Mouse (Mus musculus): Measurements from ENCODE around the gene Pdlim4. TPM values are rescaled to one million over a fixed set of nuclear protein-coding genes. Genes with fewer than 3 reads are reported as not detected.

The Pdlim4 gene
- polyA plus RNA-seq, 1 experiment: 469 TPM

GRCm38 (mm10) chr11:54027131-54028043 is 41.4 kb downstream of the Pdlim4 start:
- H3K79me2 ChIP-seq (ENCODE audit: control insufficient read depth, insufficient read depth): no peaks in the 10 kb centered on the region
- H3K4me2 ChIP-seq (ENCODE audit: low read depth): peak overlapping the region; percentile 97
- H3ac ChIP-seq (ENCODE audit: control insufficient read depth, insufficient read length): no peak overlapping the region
- no peaks in the 10 kb centered on the region for H3K27me3 ChIP-seq (ENCODE audit: control insufficient read depth, insufficient read depth, insufficient read length)
- no peaks in the 10 kb centered on the region for H3K36me3 ChIP-seq (ENCODE audit: control insufficient read depth, insufficient read depth)
- peak overlapping the region; percentile 47 for H3K4me3 ChIP-seq
- TF ChIP-seq MYOD1 (IDR thresholded peaks at IDR 0.05; ENCODE audit: control insufficient read depth in 1 of 3, insufficient read length in 2 of 3, low read depth in 2 of 3) (peak in 1 of 3 experiments; percentile 46), E2F4 (IDR thresholded peaks at IDR 0.05; ENCODE audit: insufficient read depth) (no peak), TCF12 (IDR thresholded peaks at IDR 0.05; ENCODE audit: insufficient read depth, poor library complexity, severe bottlenecking) (no peak)

GRCm38 (mm10) chr11:54026491-54027041 is 42.2 kb downstream of the Pdlim4 start:
- Histone ChIP-seq H3ac (ENCODE audit: control insufficient read depth, insufficient read length) (no peak overlapping the region), H3K27me3 (ENCODE audit: control insufficient read depth, insufficient read depth, insufficient read length) (no peaks in the 10 kb centered on the region), H3K36me3 (ENCODE audit: control insufficient read depth, insufficient read depth) (no peaks in the 10 kb centered on the region), H3K4me2 (ENCODE audit: low read depth) (peak overlapping the region; percentile 97), H3K4me3 (no peak overlapping the region), H3K79me2 (ENCODE audit: control insufficient read depth, insufficient read depth) (no peaks in the 10 kb centered on the region)
- TF ChIP-seq MYOD1 (IDR thresholded peaks at IDR 0.05; ENCODE audit: control insufficient read depth in 1 of 3, insufficient read length in 2 of 3, low read depth in 2 of 3): no peak

DNA sequence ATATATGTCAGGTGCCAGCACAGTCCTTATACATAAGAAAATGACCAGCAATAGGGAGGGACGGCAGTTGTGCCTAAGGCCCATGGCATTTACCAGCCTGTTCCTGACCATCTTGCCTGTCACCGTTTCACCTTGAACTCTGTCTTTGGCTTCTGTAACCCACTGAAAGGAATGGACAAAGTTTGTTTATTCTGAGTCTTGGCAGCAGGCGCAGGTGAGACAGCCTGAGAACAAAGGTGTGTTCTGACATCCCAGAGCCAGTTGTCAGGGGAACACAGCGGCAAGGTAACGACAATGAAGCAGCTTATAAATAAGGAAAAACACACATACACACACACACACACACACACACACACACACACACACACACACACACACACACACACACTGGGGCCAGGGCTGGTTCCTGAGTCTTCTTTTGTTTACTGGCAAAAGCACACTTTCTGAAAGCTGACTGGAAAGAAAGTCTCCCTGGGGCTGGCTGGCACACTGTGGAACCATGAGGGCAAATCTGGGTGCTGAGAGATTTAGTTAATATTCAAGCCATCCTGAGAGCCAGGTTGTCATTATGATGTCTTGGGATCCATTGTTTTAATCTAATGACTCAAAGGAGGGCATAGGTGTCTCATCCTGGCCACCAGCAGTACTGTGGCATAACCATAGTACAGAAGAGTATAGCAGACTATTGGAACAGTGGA is 47.3 kb downstream of the Pdlim4 start:
- Histone ChIP-seq H3K36me3 (ENCODE audit: control insufficient read depth, insufficient read depth) (no peaks in the 10 kb centered on the region), H3ac (ENCODE audit: control insufficient read depth, insufficient read length) (no peak overlapping the region), H3K4me3 (no peak overlapping the region), H3K79me2 (ENCODE audit: control insufficient read depth, insufficient read depth) (no peaks in the 10 kb centered on the region), H3K27me3 (ENCODE audit: control insufficient read depth, insufficient read depth, insufficient read length) (no peaks in the 10 kb centered on the region), H3K4me2 (ENCODE audit: low read depth) (no peak overlapping the region)
- TF ChIP-seq POLR2AphosphoS2 (IDR thresholded peaks at IDR 0.05; ENCODE audit: insufficient read length, low read depth) (no peak), E2F4 (IDR thresholded peaks at IDR 0.05; ENCODE audit: insufficient read depth) (no peak), MAX (IDR thresholded peaks at IDR 0.05; ENCODE audit: low read depth) (no peak), MYOD1 (IDR thresholded peaks at IDR 0.05; ENCODE audit: control insufficient read depth in 1 of 3, insufficient read length in 2 of 3, low read depth in 2 of 3) (no peak), CEBPB (IDR thresholded peaks at IDR 0.05; ENCODE audit: insufficient read depth, poor library complexity, severe bottlenecking) (no peak), TCF12 (IDR thresholded peaks at IDR 0.05; ENCODE audit: insufficient read depth, poor library complexity, severe bottlenecking) (no peak), MYOG (IDR thresholded peaks at IDR 0.05; ENCODE audit: control insufficient read depth in 1 of 3, insufficient read depth in 1 of 3, insufficient read length in 2 of 3, low read depth in 2 of 3) (no peak), SRF (IDR thresholded peaks at IDR 0.05; ENCODE audit: control insufficient read depth, insufficient read length, low read depth) (no peak), TCF3 (IDR thresholded peaks at IDR 0.05; ENCODE audit: insufficient read length, low read depth) (no peak), USF1 (IDR thresholded peaks at IDR 0.05; ENCODE audit: low read depth) (no peak), POLR2A (IDR thresholded peaks at IDR 0.05; ENCODE audit: insufficient read length, low read depth) (no peak), REST (IDR thresholded peaks at IDR 0.05; ENCODE audit: insufficient read depth, insufficient read length) (no peak)

- no peaks in the 10 kb centered on the region for H3K79me2 ChIP-seq (ENCODE audit: control insufficient read depth, insufficient read depth)
- H3K4me3 ChIP-seq: no peak overlapping the region
- no peaks in the 10 kb centered on the region for H3K36me3 ChIP-seq (ENCODE audit: control insufficient read depth, insufficient read depth)
- peak overlapping the region; percentile 72 for H3K4me2 ChIP-seq (ENCODE audit: low read depth)
- H3ac ChIP-seq (ENCODE audit: control insufficient read depth, insufficient read length): no peak overlapping the region
- no peak for TF ChIP-seq E2F4 (IDR thresholded peaks at IDR 0.05; ENCODE audit: insufficient read depth)
- TF ChIP-seq MYOG (IDR thresholded peaks at IDR 0.05; ENCODE audit: control insufficient read depth in 1 of 3, insufficient read depth in 1 of 3, insufficient read length in 2 of 3, low read depth in 2 of 3): no peak
- no peak for TF ChIP-seq CEBPB (IDR thresholded peaks at IDR 0.05; ENCODE audit: insufficient read depth, poor library complexity, severe bottlenecking)
- TF ChIP-seq MYOD1 (IDR thresholded peaks at IDR 0.05; ENCODE audit: control insufficient read depth in 1 of 3, insufficient read length in 2 of 3, low read depth in 2 of 3): no peak
- TF ChIP-seq MAX (IDR thresholded peaks at IDR 0.05; ENCODE audit: low read depth): no peak
- no peak for TF ChIP-seq REST (IDR thresholded peaks at IDR 0.05; ENCODE audit: insufficient read depth, insufficient read length)
- TF ChIP-seq POLR2A (IDR thresholded peaks at IDR 0.05; ENCODE audit: insufficient read length, low read depth): no peak
- no peak for TF ChIP-seq USF1 (IDR thresholded peaks at IDR 0.05; ENCODE audit: low read depth)
- TF ChIP-seq SRF (IDR thresholded peaks at IDR 0.05; ENCODE audit: control insufficient read depth, insufficient read length, low read depth): no peak
- no peaks in the 10 kb centered on the region for H3K27me3 ChIP-seq (ENCODE audit: control insufficient read depth, insufficient read depth, insufficient read length)
These were observed 49.7 kb downstream of the Pdlim4 start for GRCm38 (mm10) chr11:54018893-54019732.

All from myocyte (in vitro differentiated cells).